Mouse (Mus musculus): ENCODE results near the gene Rab3c. TPM values are rescaled to one million over a fixed set of nuclear protein-coding genes. Genes with fewer than 3 reads are reported as not detected.

Rab3c gene
- polyA plus RNA-seq, 1 experiment from 2014 or later = 0.56 TPM

- H3K9ac ChIP-seq (replicated peaks; ENCODE audit: low read length) = no peak overlapping the region
Measured at GRCm38 (mm10) chr13:110114870-110115645, 165.7 kb downstream of the Rab3c start.

GRCm38 (mm10) chr13:110113711-110114110 is 167.1 kb downstream of the Rab3c start:
- Histone ChIP-seq H3K36me3 (ENCODE audit: insufficient read depth, low read length) (no peaks in the 10 kb centered on the region), H3K9ac (replicated peaks; ENCODE audit: low read length) (no peak overlapping the region)
- 95% methylated on average over 6 of the region's 6 CpGs for WGBS

More at GRCm38 (mm10) chr13:110114870-110115645, 165.7 kb downstream of the Rab3c start:
- Histone ChIP-seq H3K36me3 (ENCODE audit: insufficient read depth, low read length) (no peaks in the 10 kb centered on the region), H3K4me2 (replicated peaks; ENCODE audit: low read depth, low read length) (no peak overlapping the region), H3K4me1 (ENCODE audit: insufficient read depth, low read length) (no peaks in the 10 kb centered on the region), H3K9me3 (ENCODE audit: low read length) (no peaks in the 10 kb centered on the region), H3K4me3 (ENCODE audit: low read length) (no peak overlapping the region), H3K27me3 (ENCODE audit: insufficient read depth, low read length) (no peaks in the 10 kb centered on the region), H3K27ac (ENCODE audit: low read length) (no peak overlapping the region)
- WGBS = 67% methylated on average over 7 of the region's 7 CpGs
- no peak for ATAC-seq (ENCODE audit: low FRiP score, low TSS enrichment)

GRCm38 (mm10) chr13:110097424-110098050 is 183.3 kb downstream of the Rab3c start:
- Histone ChIP-seq H3K4me2 (replicated peaks; ENCODE audit: low read depth, low read length) (no peak overlapping the region), H3K27ac (ENCODE audit: low read length) (no peak overlapping the region), H3K4me3 (ENCODE audit: low read length) (no peak overlapping the region), H3K9me3 (ENCODE audit: low read length) (no peaks in the 10 kb centered on the region), H3K4me1 (ENCODE audit: insufficient read depth, low read length) (no peaks in the 10 kb centered on the region), H3K9ac (replicated peaks; ENCODE audit: low read length) (no peak overlapping the region), H3K27me3 (ENCODE audit: insufficient read depth, low read length) (no peaks in the 10 kb centered on the region), H3K36me3 (ENCODE audit: insufficient read depth, low read length) (no peaks in the 10 kb centered on the region)
- no peak for ATAC-seq (ENCODE audit: low FRiP score, low TSS enrichment)
- WGBS = 76% methylated on average over 6 of the region's 6 CpGs

More at GRCm38 (mm10) chr13:110113711-110114110, 167.1 kb downstream of the Rab3c start:
- Histone ChIP-seq H3K4me3 (ENCODE audit: low read length) (no peak overlapping the region), H3K9me3 (ENCODE audit: low read length) (no peaks in the 10 kb centered on the region), H3K27me3 (ENCODE audit: insufficient read depth, low read length) (no peaks in the 10 kb centered on the region), H3K4me2 (replicated peaks; ENCODE audit: low read depth, low read length) (no peak overlapping the region), H3K27ac (ENCODE audit: low read length) (no peak overlapping the region), H3K4me1 (ENCODE audit: insufficient read depth, low read length) (no peaks in the 10 kb centered on the region)
- ATAC-seq (ENCODE audit: low FRiP score, low TSS enrichment) = no peak

- H3K27me3 ChIP-seq (ENCODE audit: insufficient read depth, low read length) = no peaks in the 10 kb centered on the region
- no peak overlapping the region for H3K9ac ChIP-seq (replicated peaks; ENCODE audit: low read length)
- H3K9me3 ChIP-seq (ENCODE audit: low read length) = no peaks in the 10 kb centered on the region
- no peaks in the 10 kb centered on the region for H3K4me1 ChIP-seq (ENCODE audit: insufficient read depth, low read length)
- no peaks in the 10 kb centered on the region for H3K36me3 ChIP-seq (ENCODE audit: insufficient read depth, low read length)
- no peak overlapping the region for H3K27ac ChIP-seq (ENCODE audit: low read length)
- 59% methylated on average over 6 of the region's 6 CpGs for WGBS
- H3K4me3 ChIP-seq (ENCODE audit: low read length) = no peak overlapping the region
- H3K4me2 ChIP-seq (replicated peaks; ENCODE audit: low read depth, low read length) = no peak overlapping the region
- no peak for ATAC-seq (ENCODE audit: low FRiP score, low TSS enrichment)
Measured at GRCm38 (mm10) chr13:110094998-110095397, 185.8 kb downstream of the Rab3c start.

- no peak overlapping the region for H3K9ac ChIP-seq (replicated peaks; ENCODE audit: low read length)
- no peak for ATAC-seq (ENCODE audit: low FRiP score, low TSS enrichment)
- no peak overlapping the region for H3K4me3 ChIP-seq (ENCODE audit: low read length)
- H3K27me3 ChIP-seq (ENCODE audit: insufficient read depth, low read length) = no peaks in the 10 kb centered on the region
- H3K4me1 ChIP-seq (ENCODE audit: insufficient read depth, low read length) = no peaks in the 10 kb centered on the region
- no peak overlapping the region for H3K4me2 ChIP-seq (replicated peaks; ENCODE audit: low read depth, low read length)
- no peaks in the 10 kb centered on the region for H3K36me3 ChIP-seq (ENCODE audit: insufficient read depth, low read length)
- H3K9me3 ChIP-seq (ENCODE audit: low read length) = no peaks in the 10 kb centered on the region
- no peak overlapping the region for H3K27ac ChIP-seq (ENCODE audit: low read length)
- 56% methylated on average over 17 of the region's 17 CpGs for WGBS
Measured at GRCm38 (mm10) chr13:110093720-110094685, 186.8 kb downstream of the Rab3c start.

GRCm38 (mm10) chr13:110083961-110084360 is 196.8 kb downstream of the Rab3c start:
- Histone ChIP-seq H3K27me3 (ENCODE audit: insufficient read depth, low read length) (no peaks in the 10 kb centered on the region), H3K9ac (replicated peaks; ENCODE audit: low read length) (no peak overlapping the region), H3K4me3 (ENCODE audit: low read length) (no peak overlapping the region), H3K36me3 (ENCODE audit: insufficient read depth, low read length) (no peaks in the 10 kb centered on the region), H3K27ac (ENCODE audit: low read length) (no peak overlapping the region), H3K4me1 (ENCODE audit: insufficient read depth, low read length) (no peaks in the 10 kb centered on the region), H3K9me3 (ENCODE audit: low read length) (0 out of 2 replicates have a peak, but pooled peaks cover 3% of the 10 kb centered on the region), H3K4me2 (replicated peaks; ENCODE audit: low read depth, low read length) (no peak overlapping the region)
- no peak for ATAC-seq (ENCODE audit: low FRiP score, low TSS enrichment)
- 82% methylated on average over 8 of the region's 8 CpGs for WGBS

- Histone ChIP-seq H3K9ac (replicated peaks; ENCODE audit: low read length) (no peak overlapping the region), H3K4me1 (ENCODE audit: insufficient read depth, low read length) (no peaks in the 10 kb centered on the region)
- ATAC-seq (ENCODE audit: low FRiP score, low TSS enrichment) = no peak
Measured at GRCm38 (mm10) chr13:110081174-110081573, 199.6 kb downstream of the Rab3c start.

GRCm38 (mm10) chr13:110075587-110075986 is 205.2 kb downstream of the Rab3c start:
- Histone ChIP-seq H3K27me3 (ENCODE audit: insufficient read depth, low read length) (no peaks in the 10 kb centered on the region), H3K4me1 (ENCODE audit: insufficient read depth, low read length) (no peaks in the 10 kb centered on the region), H3K9me3 (ENCODE audit: low read length) (no peaks in the 10 kb centered on the region), H3K9ac (replicated peaks; ENCODE audit: low read length) (no peak overlapping the region), H3K4me3 (ENCODE audit: low read length) (no peak overlapping the region), H3K27ac (ENCODE audit: low read length) (no peak overlapping the region), H3K4me2 (replicated peaks; ENCODE audit: low read depth, low read length) (no peak overlapping the region), H3K36me3 (ENCODE audit: insufficient read depth, low read length) (no peaks in the 10 kb centered on the region)
- ATAC-seq (ENCODE audit: low FRiP score, low TSS enrichment) = no peak
- WGBS = 90% methylated on average over 9 of the region's 9 CpGs

More at GRCm38 (mm10) chr13:110081174-110081573, 199.6 kb downstream of the Rab3c start:
- Histone ChIP-seq H3K4me3 (ENCODE audit: low read length) (no peak overlapping the region), H3K36me3 (ENCODE audit: insufficient read depth, low read length) (no peaks in the 10 kb centered on the region), H3K4me2 (replicated peaks; ENCODE audit: low read depth, low read length) (no peak overlapping the region), H3K27ac (ENCODE audit: low read length) (no peak overlapping the region), H3K27me3 (ENCODE audit: insufficient read depth, low read length) (no peaks in the 10 kb centered on the region), H3K9me3 (ENCODE audit: low read length) (0 out of 2 replicates have a peak, but pooled peaks cover 3% of the 10 kb centered on the region)

GRCm38 (mm10) chr13:110074180-110074579 is 206.6 kb downstream of the Rab3c start:
- H3K27me3 ChIP-seq (ENCODE audit: insufficient read depth, low read length) = no peaks in the 10 kb centered on the region
- no peaks in the 10 kb centered on the region for H3K36me3 ChIP-seq (ENCODE audit: insufficient read depth, low read length)
- 58% methylated on average over 2 of the region's 2 CpGs for WGBS
- no peak overlapping the region for H3K4me3 ChIP-seq (ENCODE audit: low read length)
- H3K9ac ChIP-seq (replicated peaks; ENCODE audit: low read length) = no peak overlapping the region
- H3K4me2 ChIP-seq (replicated peaks; ENCODE audit: low read depth, low read length) = no peak overlapping the region
- no peaks in the 10 kb centered on the region for H3K9me3 ChIP-seq (ENCODE audit: low read length)
- no peaks in the 10 kb centered on the region for H3K4me1 ChIP-seq (ENCODE audit: insufficient read depth, low read length)
- no peak overlapping the region for H3K27ac ChIP-seq (ENCODE audit: low read length)
- ATAC-seq (ENCODE audit: low FRiP score, low TSS enrichment) = no peak
